Mouse (Mus musculus) cortical plate, adult 2 months (tissue): ENCODE measurements around the gene Msi2.

Experiments
- CTCF ChIP-seq: fragments of 200-500 bp; IDR thresholded peaks from 2 replicates; pipeline ENCODE4 v1.5.1; 2011; ENCODE audit warnings: mild to moderate bottlenecking, control low read depth, low read length; ENCODE audit not compliant: insufficient read depth; ENCODE audit errors: extremely low read depth
- POLR2A ChIP-seq: fragments of 200-500 bp; IDR thresholded peaks from 2 replicates; pipeline ENCODE4 v1.6.1; 2011; ENCODE audit warnings: mild to moderate bottlenecking, low read length, control low read depth; ENCODE audit not compliant: insufficient read depth; ENCODE audit errors: extremely low read depth

GRCm38 (mm10) chr11:88386916-88387315 is 331.4 kb downstream of the Msi2 start:
- no peak for TF ChIP-seq CTCF
- no peak for TF ChIP-seq POLR2A
